ENCODE assay signal across 24 mouse cellular contexts in genomic region chr17:35972131-35972530, GRCm38 (mm10). TPM values are rescaled to one million over a fixed set of nuclear protein-coding genes. Genes with fewer than 3 reads are reported as not detected.
DNase-seq lines count a peak whose midpoint lies in the region; ATAC-seq and TF ChIP-seq lines count a peak whose summit lies in the region.
"Had no signal": no experiment of that assay in that cellular context is flagged by ENCODE, and none has a peak within 500 bp of the region (broad histone marks: within the 10 kb centered on the region; RNA-seq: fewer than 3 reads in every experiment).

No protein-coding gene starts in this region.

- TF ChIP-seq EP300 in lung, postnatal 0 days (IDR thresholded peaks at IDR 0.05) = no peak

- H3K27ac ChIP-seq in lung, postnatal 0 days (ENCODE audit: low read length) = no peak overlapping the region
- H3K27ac ChIP-seq in forebrain, embryonic 10.5 days = no peak overlapping the region
- H3K27ac ChIP-seq: embryonic facial prominence, embryonic 15.5 days; forebrain, embryonic 15.5 days; heart, adult 2 months; heart, embryonic 15.5 days; hindbrain, embryonic 14.5 days had no signal

- H3K4me3 ChIP-seq in lung, postnatal 0 days (ENCODE audit: low read depth, low read length) = no peak overlapping the region
- H3K4me3 ChIP-seq in forebrain, embryonic 10.5 days = no peak overlapping the region
- H3K4me3 ChIP-seq: embryonic facial prominence, embryonic 15.5 days; erythroblast, embryonic 14.5 days; forebrain, embryonic 15.5 days; heart, adult 2 months; heart, embryonic 15.5 days had no signal

- H3K36me3 ChIP-seq in lung, postnatal 0 days (ENCODE audit: insufficient read depth, low read length) = no peaks in the 10 kb centered on the region
- peaks cover 55% of the 10 kb centered on the region for H3K36me3 ChIP-seq in forebrain, embryonic 10.5 days (replicated peaks)

- no peaks in the 10 kb centered on the region for H3K9me3 ChIP-seq in lung, postnatal 0 days (ENCODE audit: low read length)
- H3K9me3 ChIP-seq in forebrain, embryonic 10.5 days = no peaks in the 10 kb centered on the region
- H3K9me3 ChIP-seq: embryonic facial prominence, embryonic 15.5 days; forebrain, embryonic 15.5 days; heart, embryonic 15.5 days had no signal

- H3K27me3 ChIP-seq in lung, postnatal 0 days (replicated peaks; ENCODE audit: insufficient read depth, low read length) = no peaks in the 10 kb centered on the region
- no peaks in the 10 kb centered on the region for H3K27me3 ChIP-seq in forebrain, embryonic 10.5 days (ENCODE audit: poor library complexity, severe bottlenecking)
- H3K27me3 ChIP-seq: embryonic facial prominence, embryonic 15.5 days; forebrain, embryonic 15.5 days; heart, embryonic 15.5 days; Patski had no signal

- TF ChIP-seq CTCF in lung, postnatal 0 days (IDR thresholded peaks at IDR 0.05) = no peak

- DNase-seq in lung, postnatal 0 days (ENCODE audit: low spot score) = peak; percentile 42
- no peak for DNase-seq in lung, adult 18-20 months
- peak; percentile 53 for DNase-seq in CD4-positive helper T cell, adult 2 months (ENCODE audit: low read depth, low spot score)
- peak; percentile 50 for DNase-seq in R1 (ENCODE audit: low read depth, low spot score)
- peak; percentile 47 for DNase-seq in naive thymus-derived CD4-positive, alpha-beta T cell, adult 2 months (ENCODE audit: low read depth)
- no peak for DNase-seq in forebrain, embryonic 10.5 days (ENCODE audit: extremely low spot score, low spot score)
- DNase-seq in testis, postnatal 14 days (ENCODE audit: low spot score) = no peak
- DNase-seq: adrenal gland, postnatal 10 days; B cell, adult 2 months; cerebellum, adult 8-10 months; cerebellum, postnatal 14 days; embryo, embryonic 11 days; gastrocnemius, postnatal 10 days; heart, adult 2 months; heart, postnatal 14 days; kidney, adult 11 months; kidney, adult 9 months had no signal

- H3K4me1 ChIP-seq in lung, postnatal 0 days (ENCODE audit: insufficient read depth, low read depth, low read length) = peaks cover 8% of the 10 kb centered on the region; the same call in 1 of the 2 replicates
- H3K4me1 ChIP-seq in forebrain, embryonic 10.5 days = peaks cover 28% of the 10 kb centered on the region

- H3K4me2 ChIP-seq in lung, postnatal 0 days (replicated peaks; ENCODE audit: low read depth, low read length) = no peak overlapping the region
- H3K4me2 ChIP-seq: embryonic facial prominence, embryonic 15.5 days; forebrain, embryonic 15.5 days; heart, embryonic 11.5 days; heart, embryonic 15.5 days; hindbrain, embryonic 14.5 days had no signal

- WGBS in lung, postnatal 0 days = 47% methylated on average over 1 of the region's 1 CpGs
- 85% methylated on average over 1 of the region's 1 CpGs for WGBS in forebrain, embryonic 10.5 days

- no peak for ATAC-seq in lung, postnatal 0 days
- ATAC-seq: forebrain, embryonic 15.5 days; Patski had no signal

- no peak overlapping the region for H3K9ac ChIP-seq in lung, postnatal 0 days (replicated peaks; ENCODE audit: low read depth)
- H3K9ac ChIP-seq: embryonic facial prominence, embryonic 15.5 days; forebrain, embryonic 15.5 days; heart, embryonic 15.5 days; hindbrain, embryonic 14.5 days had no signal

RNA-seq across cellular contexts. Expression of gene Abcf1, which starts 2.6 kb away (rescaled TPM):
- polyA plus RNA-seq in lung, postnatal 0 days (2015; fragmentation: Nextera tagmentation; extraction: Ambion mirVana) = 61.2 and 67.8 TPM in 2 replicates
- 114 and 129 TPM in 2 replicates for polyA plus RNA-seq in forebrain, embryonic 10.5 days (2016; fragmentation: Nextera tagmentation; extraction: Ambion mirVana)

RNA-seq across cellular contexts. Expression of gene Gnl1, which starts 7.5 kb away (rescaled TPM):
- 29.6 and 32.1 TPM in 2 replicates for polyA plus RNA-seq in lung, postnatal 0 days (2015; fragmentation: Nextera tagmentation; extraction: Ambion mirVana)
- 66.9 and 68.8 TPM in 2 replicates for polyA plus RNA-seq in forebrain, embryonic 10.5 days (2016; fragmentation: Nextera tagmentation; extraction: Ambion mirVana)

RNA-seq across cellular contexts. Expression of gene Prr3, which starts 7.9 kb away (rescaled TPM):
- polyA plus RNA-seq in lung, postnatal 0 days (2015; fragmentation: Nextera tagmentation; extraction: Ambion mirVana) = 12.6 and 12.9 TPM in 2 replicates
- polyA plus RNA-seq in forebrain, embryonic 10.5 days (2016; fragmentation: Nextera tagmentation; extraction: Ambion mirVana) = 45.6 and 48.3 TPM in 2 replicates

RNA-seq across cellular contexts. Expression of gene H2-T24, which starts 48.2 kb away (rescaled TPM):
- 2.7 and 3.7 TPM in 2 replicates for polyA plus RNA-seq in lung, postnatal 0 days (2015; fragmentation: Nextera tagmentation; extraction: Ambion mirVana)
- polyA plus RNA-seq in forebrain, embryonic 10.5 days (2016; fragmentation: Nextera tagmentation; extraction: Ambion mirVana) = 3.1 and 3.5 TPM in 2 replicates

RNA-seq across cellular contexts. Expression of gene Ppp1r10, which starts 55.9 kb away (rescaled TPM):
- 21.4 and 23.5 TPM in 2 replicates for polyA plus RNA-seq in lung, postnatal 0 days (2015; fragmentation: Nextera tagmentation; extraction: Ambion mirVana)
- 60.5 and 61.5 TPM in 2 replicates for polyA plus RNA-seq in forebrain, embryonic 10.5 days (2016; fragmentation: Nextera tagmentation; extraction: Ambion mirVana)

Comparison
In these comparisons a context has a peak if more than half of its experiments do, and no peak if none do; other contexts are left out.
1. DNase-seq: peak in lung, postnatal 0 days (single experiment), CD4-positive helper T cell, adult 2 months (single experiment), R1 (single experiment) and naive thymus-derived CD4-positive, alpha-beta T cell, adult 2 months (single experiment); none in lung, adult 18-20 months (0 of 2), forebrain, embryonic 10.5 days (single experiment) and testis, postnatal 14 days (single experiment).